ENCODE assay signal across 26 mouse cellular contexts in genomic region chr9:92601551-92601950, GRCm38 (mm10). TPM values are rescaled to one million over a fixed set of nuclear protein-coding genes. Genes with fewer than 3 reads are reported as not detected.
A peak's percentile ranks its signal among the peaks of the same experiment; 100 is the strongest.
DNase-seq lines count a peak whose midpoint lies in the region; ATAC-seq lines count a peak whose summit lies in the region.
"Had no signal": no experiment of that assay in that cellular context is flagged by ENCODE, and none has a peak within 500 bp of the region (broad histone marks: within the 10 kb centered on the region; RNA-seq: fewer than 3 reads in every experiment).

No protein-coding gene starts in this region.

- H3K27me3 ChIP-seq in midbrain, embryonic 11.5 days (ENCODE audit: control insufficient read depth, insufficient read depth, low read length), result no peaks in the 10 kb centered on the region
- no peaks in the 10 kb centered on the region for H3K27me3 ChIP-seq in midbrain, embryonic 13.5 days
- H3K27me3 ChIP-seq: CH12.LX; embryonic facial prominence, embryonic 13.5 days; embryonic facial prominence, embryonic 15.5 days; forebrain, embryonic 12.5 days had no signal

- H3K4me3 ChIP-seq in midbrain, embryonic 11.5 days (ENCODE audit: low read depth, low read length), result no peak overlapping the region
- H3K4me3 ChIP-seq in midbrain, embryonic 13.5 days (replicated peaks), result no peak overlapping the region
- H3K4me3 ChIP-seq: embryonic facial prominence, embryonic 13.5 days; embryonic facial prominence, embryonic 15.5 days; erythroblast, embryonic 14.5 days; forebrain, embryonic 10.5 days; forebrain, embryonic 12.5 days had no signal

- ATAC-seq in midbrain, embryonic 11.5 days (ENCODE audit: low FRiP score), result no peak
- no peak for ATAC-seq in midbrain, embryonic 13.5 days
- ATAC-seq: CD4-positive, CD25-positive, alpha-beta regulatory T cell, adult 4 months; forebrain, embryonic 14.5 days; forebrain, embryonic 16.5 days had no signal

- no peak overlapping the region for H3K4me2 ChIP-seq in midbrain, embryonic 11.5 days
- H3K4me2 ChIP-seq in midbrain, embryonic 13.5 days (replicated peaks), result no peak overlapping the region
- H3K4me2 ChIP-seq: embryonic facial prominence, embryonic 13.5 days; embryonic facial prominence, embryonic 15.5 days; forebrain, embryonic 12.5 days had no signal

- no peak overlapping the region for H3K9ac ChIP-seq in midbrain, embryonic 11.5 days (ENCODE audit: low read length)
- H3K9ac ChIP-seq in midbrain, embryonic 13.5 days (replicated peaks), result no peak overlapping the region
- H3K9ac ChIP-seq: embryonic facial prominence, embryonic 13.5 days; embryonic facial prominence, embryonic 15.5 days; forebrain, embryonic 12.5 days had no signal

- 84% methylated on average over 5 of the region's 5 CpGs for WGBS in midbrain, embryonic 11.5 days
- WGBS in midbrain, embryonic 13.5 days, result 80% methylated on average over 5 of the region's 5 CpGs

- H3K36me3 ChIP-seq in midbrain, embryonic 11.5 days (ENCODE audit: control insufficient read depth, insufficient read depth, low read length), result no peaks in the 10 kb centered on the region
- H3K36me3 ChIP-seq in midbrain, embryonic 13.5 days, result no peaks in the 10 kb centered on the region

- no peak overlapping the region for H3K27ac ChIP-seq in midbrain, embryonic 11.5 days (ENCODE audit: low read depth, low read length)
- no peak overlapping the region for H3K27ac ChIP-seq in midbrain, embryonic 13.5 days
- H3K27ac ChIP-seq: embryonic facial prominence, embryonic 13.5 days; embryonic facial prominence, embryonic 15.5 days; forebrain, embryonic 10.5 days; forebrain, embryonic 12.5 days had no signal

- no peaks in the 10 kb centered on the region for H3K4me1 ChIP-seq in midbrain, embryonic 11.5 days (ENCODE audit: control insufficient read depth, insufficient read depth, low read length)
- H3K4me1 ChIP-seq in midbrain, embryonic 13.5 days (replicated peaks), result no peaks in the 10 kb centered on the region
- H3K4me1 ChIP-seq: embryonic facial prominence, embryonic 13.5 days; embryonic facial prominence, embryonic 15.5 days; forebrain, embryonic 10.5 days; forebrain, embryonic 12.5 days had no signal

- DNase-seq in heart, adult 11 months, result peak; percentile 7
- no peak for DNase-seq in heart, adult 18-20 months
- DNase-seq in midbrain, embryonic 11.5 days (ENCODE audit: low spot score, missing footprints), result peak; percentile 23
- DNase-seq in Muller cell, postnatal 12 days (ENCODE audit: inconsistent ontology term), result peak; percentile 78
- DNase-seq: adrenal gland, adult 2 months; adrenal gland, postnatal 10 days; adrenal gland, postnatal 25 days; B cell, adult 2 months; cerebellum, adult 11 months; cerebellum, adult 18-20 months; cerebellum, adult 8-10 months; cerebellum, adult 9-11 months; cerebellum, postnatal 14 days; cerebellum, postnatal 36 days; embryo, embryonic 11 days had no signal

- H3K9me3 ChIP-seq in midbrain, embryonic 11.5 days (ENCODE audit: control insufficient read depth, low read length), result no peaks in the 10 kb centered on the region
- no peaks in the 10 kb centered on the region for H3K9me3 ChIP-seq in midbrain, embryonic 13.5 days
- H3K9me3 ChIP-seq: embryonic facial prominence, embryonic 13.5 days; embryonic facial prominence, embryonic 15.5 days; forebrain, embryonic 10.5 days; forebrain, embryonic 12.5 days; G1E had no signal

RNA-seq across cellular contexts. Expression of gene Plod2, which starts 59.5 kb away (rescaled TPM):
- 10 to 100 TPM; 19.2 to 20.8 TPM for total RNA-seq in heart, adult 18-20 months (2021)
- 25.2 and 26.6 TPM in 2 replicates for polyA plus RNA-seq in midbrain, embryonic 11.5 days (2014; fragmentation: Nextera tagmentation; extraction: Ambion mirVana)
- 10.7 and 11.1 TPM in 2 replicates for polyA plus RNA-seq in midbrain, embryonic 13.5 days (2015; fragmentation: Nextera tagmentation; extraction: Ambion mirVana)
- total RNA-seq: CH12.LX had no signal
- polyA plus RNA-seq: erythroblast, embryonic 14.5 days had no signal

Comparison
In these comparisons a context has a peak if more than half of its experiments do, and no peak if none do; other contexts are left out.
1. DNase-seq: peak in heart, adult 11 months (single experiment), midbrain, embryonic 11.5 days (single experiment) and Muller cell, postnatal 12 days (single experiment); none in heart, adult 18-20 months (0 of 2).